Mouse (Mus musculus): ENCODE data around the gene Fam126a.

The Fam126a gene

DNA sequence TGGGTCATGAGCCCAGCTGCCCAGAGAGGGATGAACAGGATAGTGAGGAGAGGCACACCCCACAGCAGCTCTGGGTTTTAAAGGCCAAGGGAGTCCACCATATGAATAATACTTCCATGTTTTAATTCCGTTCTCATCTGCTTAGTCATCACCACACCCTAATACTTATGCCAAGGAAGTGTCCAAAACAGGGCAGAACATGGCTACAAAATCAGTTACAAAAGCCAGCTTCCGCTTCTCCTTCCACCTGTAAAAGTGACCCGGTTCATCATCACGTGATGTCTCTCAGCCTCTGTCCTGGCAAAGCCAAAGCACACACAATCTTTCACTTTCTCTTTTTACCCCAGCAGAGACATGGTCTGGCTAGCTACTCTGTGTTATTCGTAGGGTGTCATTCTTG lies 8.9 kb upstream of the Fam126a start:
- DNase-seq: peak; percentile 22

DNA sequence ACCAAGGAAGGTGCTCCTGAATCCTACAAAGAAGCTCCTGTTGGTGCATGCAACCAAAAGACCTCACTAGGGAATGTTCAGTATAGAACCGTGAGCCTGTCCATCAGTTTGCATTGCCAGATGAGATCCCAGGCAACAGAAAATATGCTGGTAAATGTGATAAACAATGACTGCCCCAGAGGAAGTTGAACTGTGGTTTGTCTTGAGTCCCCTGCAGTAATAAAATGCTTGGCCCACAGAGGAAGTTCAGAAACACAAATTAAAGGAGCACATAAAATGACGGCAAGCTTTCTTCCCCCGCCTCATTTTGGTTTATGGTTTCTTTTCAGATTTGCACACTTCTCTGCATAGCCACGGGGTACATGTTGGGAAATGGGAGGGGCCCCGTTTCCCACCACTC lies 8.3 kb upstream of the Fam126a start:
- no peak for DNase-seq

GRCm38 (mm10) chr5:24038190-24038589 lies 7.7 kb upstream of the Fam126a start:
- no peak for DNase-seq

DNA sequence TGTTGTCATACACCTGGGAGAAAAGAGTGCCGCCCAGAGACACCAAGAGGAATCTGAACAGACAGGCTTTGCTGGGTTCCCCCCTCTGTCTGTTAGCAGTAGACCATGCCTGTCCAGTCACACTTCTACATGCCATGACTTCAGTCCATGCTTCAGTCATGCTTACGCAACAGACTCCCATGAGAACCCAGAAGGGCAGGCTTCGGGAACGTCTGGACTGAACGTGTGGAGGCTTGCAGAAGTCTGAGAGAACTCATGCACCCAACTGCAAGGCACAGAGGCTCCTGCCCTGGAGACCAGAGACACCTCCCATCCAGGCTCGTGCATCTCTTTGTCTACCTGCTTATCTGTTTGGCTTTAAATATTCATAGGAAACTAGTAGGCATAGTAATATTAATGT lies 6.2 kb upstream of the Fam126a start:
- DNase-seq: no peak

DNA sequence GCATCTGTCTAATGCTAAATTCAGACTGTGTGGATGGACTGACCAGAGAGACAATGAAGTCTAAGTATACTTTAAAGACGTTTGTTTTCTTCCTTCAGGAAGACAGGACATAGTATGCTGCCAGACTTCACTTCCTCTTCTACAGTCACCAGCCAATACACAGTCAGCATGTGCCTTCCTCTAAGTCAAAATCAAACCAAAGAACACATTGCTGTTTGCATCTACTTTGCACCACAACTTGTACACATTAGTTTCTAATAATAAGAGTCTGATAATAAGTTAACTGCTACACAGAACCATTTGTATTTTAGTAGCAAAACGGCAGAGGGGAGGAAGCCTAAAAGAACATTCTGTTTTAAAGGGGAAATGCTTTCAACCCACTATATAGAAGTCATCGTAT lies 4.5 kb upstream of the Fam126a start:
- DNase-seq: no peak

DNA sequence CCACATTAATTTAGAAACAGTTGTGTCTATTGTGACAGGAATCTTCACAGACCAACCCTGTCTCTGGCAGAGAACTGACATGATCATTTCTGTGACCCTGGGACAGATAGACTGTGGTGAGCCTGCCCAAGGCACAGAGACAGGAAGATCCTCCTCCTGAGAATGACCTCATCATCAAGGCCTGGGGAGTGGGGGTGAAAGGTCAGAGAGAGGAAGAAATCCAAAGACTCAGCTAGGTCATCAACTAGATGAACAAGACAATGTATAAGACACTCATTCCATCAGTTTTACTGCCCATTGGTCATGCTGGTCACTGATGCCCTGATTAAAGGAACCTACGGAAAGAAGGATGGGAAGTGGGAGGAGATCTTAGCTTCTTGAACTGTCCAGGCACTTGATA lies 3.6 kb upstream of the Fam126a start:
- no peak for DNase-seq

DNA sequence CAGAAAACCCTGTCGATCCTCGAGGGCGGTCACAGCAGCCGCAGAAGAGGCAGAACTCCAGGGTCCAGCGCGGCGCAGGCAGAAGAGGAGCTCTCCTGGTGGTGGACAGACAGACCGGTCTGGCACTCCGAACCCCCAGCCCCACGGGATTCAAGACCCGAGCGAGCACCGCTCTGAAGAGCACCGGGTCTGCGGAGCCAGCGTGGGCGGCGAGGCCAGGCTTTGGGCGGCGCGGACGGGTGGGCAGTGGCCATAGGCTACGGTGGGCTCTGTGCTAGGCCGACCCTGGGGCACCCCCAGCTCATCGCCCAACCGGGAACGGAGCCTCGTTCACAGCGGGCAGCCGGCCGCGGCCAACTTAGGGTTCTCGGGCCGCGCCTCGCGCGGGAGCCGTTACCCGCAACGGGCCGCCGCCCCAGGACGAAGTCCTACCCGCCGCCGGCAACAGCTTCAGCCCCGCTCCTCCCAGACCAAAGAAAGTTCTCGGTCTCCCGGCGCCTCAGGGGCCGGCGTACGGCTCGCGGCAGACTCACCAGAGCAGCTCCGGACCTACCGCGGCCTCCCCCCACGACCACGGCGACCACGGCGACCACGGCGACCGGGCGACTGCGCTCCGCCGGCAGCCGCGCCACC lies 428 bp downstream of the Fam126a start:
- no peak for DNase-seq

DNA sequence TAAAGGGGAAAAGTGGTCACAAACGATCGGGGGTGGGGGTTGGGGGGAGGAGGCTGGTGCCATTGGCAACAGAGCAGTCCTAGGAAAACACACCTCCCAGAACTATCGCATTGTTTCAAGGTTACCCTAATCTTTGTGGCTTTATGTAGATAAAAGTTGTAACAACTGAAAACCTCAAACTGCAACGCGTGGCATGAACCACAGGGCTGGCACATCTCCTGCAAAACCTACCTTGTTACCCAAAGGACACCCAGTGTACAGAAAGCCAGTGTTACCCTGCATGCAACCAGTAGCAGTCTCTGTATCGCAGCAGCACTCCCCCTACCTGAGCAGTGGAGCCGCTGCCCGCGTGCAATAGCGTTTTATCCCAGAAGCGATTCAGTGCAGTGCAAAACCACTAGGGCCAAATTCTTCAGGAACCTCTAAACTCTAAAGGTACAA lies 1.1 kb downstream of the Fam126a start:
- peak; percentile 63 for DNase-seq

- no peak for DNase-seq
Measured at GRCm38 (mm10) chr5:24024957-24025356, 5.5 kb downstream of the Fam126a start.

DNA sequence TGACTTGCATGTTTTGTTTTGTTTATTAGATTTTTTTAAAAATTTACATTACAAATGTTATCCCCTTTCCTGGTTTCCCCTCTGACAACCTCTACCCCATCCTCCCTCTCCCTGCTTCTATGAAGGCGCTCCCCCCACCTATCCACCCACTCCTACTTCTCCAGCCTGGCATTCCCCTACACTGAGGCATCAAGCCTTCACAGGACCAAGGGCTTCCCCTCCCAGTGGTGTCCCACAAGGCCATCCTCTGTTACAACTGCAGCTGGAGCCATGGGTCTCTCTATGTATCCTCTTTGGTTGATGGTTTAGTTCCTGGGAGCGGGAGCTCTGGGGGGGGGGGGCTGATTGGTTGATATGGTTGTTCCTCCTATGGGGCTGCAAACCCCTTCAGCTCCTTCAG lies 7.3 kb downstream of the Fam126a start:
- no peak for DNase-seq

GRCm38 (mm10) chr5:24021683-24022082 lies 8.8 kb downstream of the Fam126a start:
- DNase-seq: no peak

- no peak for DNase-seq
Measured at GRCm38 (mm10) chr5:24020380-24020779, 10.1 kb downstream of the Fam126a start.

GRCm38 (mm10) chr5:24019341-24020185 lies 10.9 kb downstream of the Fam126a start:
- no peak for DNase-seq

DNA sequence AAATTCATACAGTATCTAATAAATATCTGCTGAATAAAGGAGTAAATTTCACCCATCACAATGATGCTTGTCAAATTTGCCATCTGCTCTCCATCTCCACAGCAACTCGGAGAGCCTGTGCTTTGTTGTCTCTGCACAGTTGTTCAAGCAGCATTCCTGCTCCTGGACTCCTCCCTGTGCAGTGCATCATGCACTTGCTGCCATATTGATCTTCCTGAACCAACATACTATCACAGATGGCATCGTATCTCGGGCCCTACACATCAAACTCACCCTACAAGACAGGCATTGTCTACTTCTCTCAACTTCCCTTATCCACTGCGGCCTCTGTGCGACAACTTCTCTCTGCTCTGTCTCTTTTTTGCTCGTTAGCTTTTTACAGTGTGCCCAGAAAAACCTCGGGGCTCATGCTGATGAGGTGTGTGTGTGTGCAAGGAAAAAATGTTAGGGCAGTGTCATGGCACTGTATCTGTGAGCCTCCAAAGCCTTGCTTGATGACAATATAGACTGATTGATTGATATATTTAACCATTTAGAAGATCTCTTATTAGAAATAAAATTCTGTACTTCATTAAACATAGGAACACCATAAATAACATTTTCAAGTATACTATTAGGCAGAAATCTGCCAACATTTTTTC lies 11.7 kb downstream of the Fam126a start:
- no peak for DNase-seq

DNA sequence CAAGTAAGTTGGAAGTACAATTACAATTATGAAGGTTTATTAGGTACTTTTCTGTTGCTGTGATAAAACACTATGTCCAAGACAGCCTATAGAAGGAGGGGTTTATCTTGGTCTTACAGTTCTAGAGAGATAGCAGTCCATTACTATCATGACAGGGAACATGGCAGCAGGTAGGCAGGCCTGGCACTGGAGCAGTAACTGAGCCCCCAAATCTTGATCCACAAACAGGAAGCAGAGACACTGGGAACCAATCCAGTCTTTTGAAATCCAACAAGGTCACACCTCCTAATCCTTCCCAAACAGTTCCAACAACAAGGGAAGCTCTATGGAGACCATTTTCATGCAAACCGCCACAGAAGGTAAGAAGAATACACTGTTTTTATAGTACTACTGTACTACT lies 13.6 kb downstream of the Fam126a start:
- no peak for DNase-seq

- no peak for DNase-seq
Measured at GRCm38 (mm10) chr5:24013338-24014003, 17.0 kb downstream of the Fam126a start.

DNA sequence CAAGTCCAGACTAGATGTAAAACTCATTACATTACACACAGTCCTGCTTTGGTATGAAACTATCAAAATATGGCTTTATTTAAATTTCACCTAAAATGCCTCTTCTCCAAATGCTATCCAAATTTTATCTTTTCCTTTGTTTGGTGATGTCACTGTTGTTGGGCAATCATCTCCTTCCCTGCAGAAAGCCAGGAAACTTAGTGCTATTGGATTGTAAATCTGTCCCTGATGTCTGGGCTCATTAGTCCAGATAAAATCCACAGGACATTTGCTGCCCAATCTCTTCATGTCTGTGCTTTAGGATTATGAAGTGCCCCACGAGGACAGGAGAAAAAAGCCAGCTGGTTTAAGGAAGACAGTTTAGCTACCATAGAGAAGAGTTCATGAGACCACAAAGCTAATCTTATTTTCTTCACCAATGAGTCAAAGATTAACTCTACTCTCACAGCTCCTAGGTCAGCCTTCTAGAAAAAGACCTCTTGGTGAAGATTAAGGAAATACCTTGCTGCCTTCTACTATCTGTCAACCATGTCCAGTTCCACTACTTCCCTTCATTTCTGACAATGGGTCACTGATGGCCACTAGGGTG lies 31.3 kb downstream of the Fam126a start:
- DNase-seq: no peak

- peak; percentile 72 for DNase-seq
Measured at GRCm38 (mm10) chr5:23995951-23996350, 34.5 kb downstream of the Fam126a start.

GRCm38 (mm10) chr5:23994929-23995328 lies 35.6 kb downstream of the Fam126a start:
- DNase-seq: no peak

DNA sequence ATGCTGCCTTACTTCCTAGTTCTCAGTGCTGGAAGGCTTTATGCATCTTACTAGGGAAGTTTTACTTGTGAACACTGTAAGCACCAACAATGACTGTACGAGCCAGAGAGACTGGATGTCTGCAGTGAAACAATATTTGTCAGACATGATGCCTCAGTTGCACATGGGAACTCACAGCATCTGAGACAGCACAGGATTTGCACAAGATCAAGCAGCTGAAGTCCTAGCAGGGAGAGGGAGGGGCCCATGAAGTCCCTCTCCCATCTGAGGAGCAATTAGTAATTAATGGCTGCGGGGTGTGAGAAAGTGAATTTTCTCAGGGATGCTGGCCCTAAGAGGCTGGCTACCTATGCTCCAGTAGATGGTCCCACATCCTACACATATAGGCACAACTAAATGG lies 36.3 kb downstream of the Fam126a start:
- DNase-seq: no peak

- no peak for DNase-seq
Measured at GRCm38 (mm10) chr5:23993553-23993894, 37.0 kb downstream of the Fam126a start.

DNA sequence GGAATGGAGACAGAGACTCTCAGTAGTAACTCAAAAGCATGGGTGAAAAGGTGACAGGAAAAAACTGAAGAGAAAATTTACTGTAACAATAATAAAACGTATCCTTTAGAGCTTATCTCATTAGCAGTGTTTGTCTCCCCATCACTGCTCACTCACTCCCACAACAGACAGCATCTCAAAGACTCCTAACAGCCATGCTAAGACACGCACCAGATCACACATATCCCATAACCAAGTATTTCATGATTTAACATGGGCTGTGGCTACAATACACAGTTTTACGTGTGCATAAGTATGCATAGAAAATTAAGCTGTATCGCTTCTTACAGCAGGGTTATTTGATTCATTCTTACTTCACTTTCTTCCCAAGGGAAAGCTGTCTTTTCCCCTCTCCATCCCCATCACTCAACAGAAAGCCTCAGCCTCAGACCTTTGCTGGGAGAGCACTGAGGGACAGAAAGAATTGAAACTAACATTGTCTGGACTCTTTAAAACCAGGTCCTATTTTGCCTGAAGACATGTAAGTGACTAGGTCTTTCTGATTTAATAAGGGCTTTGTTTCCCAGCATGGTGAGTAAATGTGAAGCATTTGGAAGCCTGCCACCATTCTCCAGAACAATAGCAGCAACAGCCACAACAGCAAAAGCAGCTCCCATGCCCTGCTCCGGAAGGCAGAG lies 37.5 kb downstream of the Fam126a start:
- peak; percentile 55 for DNase-seq

DNA sequence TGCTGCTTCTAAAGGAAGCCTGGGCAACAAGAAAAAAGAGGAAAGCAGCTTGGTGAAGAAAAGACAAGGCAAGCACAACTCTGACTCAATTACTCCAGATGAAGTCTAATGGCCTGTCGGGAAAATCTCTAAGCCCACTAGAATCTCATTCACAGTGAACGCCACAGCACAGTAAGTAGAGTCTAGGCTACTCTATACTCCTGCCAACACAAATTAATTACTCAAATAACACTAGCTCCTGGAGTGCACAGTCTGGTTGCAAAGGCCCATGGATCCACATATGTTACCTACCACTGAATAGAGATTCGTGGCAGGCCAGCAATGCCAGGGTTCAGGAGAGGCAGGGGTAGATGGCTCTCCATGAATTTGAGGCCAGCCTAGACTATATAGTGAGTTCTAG lies 40.5 kb downstream of the Fam126a start:
- no peak for DNase-seq
